Mouse (Mus musculus) ES-Bruce4 (cell line): ENCODE data around the gene Dlg1.

Experiments used
- CTCF ChIP-seq: IDR thresholded peaks from one replicate; pipeline ENCODE4 v1.8.1; 2011; ENCODE audit warnings: low read depth, low read length
- EP300 ChIP-seq: IDR thresholded peaks from 2 replicates; pipeline ENCODE4 v1.6.1; 2011; ENCODE audit warnings: low read depth, low read length; ENCODE audit not compliant: insufficient read depth
- POLR2A ChIP-seq: IDR thresholded peaks from one replicate; pipeline ENCODE4 v1.8.1; 2011; ENCODE audit warnings: low read length; ENCODE audit not compliant: insufficient read depth

DNA sequence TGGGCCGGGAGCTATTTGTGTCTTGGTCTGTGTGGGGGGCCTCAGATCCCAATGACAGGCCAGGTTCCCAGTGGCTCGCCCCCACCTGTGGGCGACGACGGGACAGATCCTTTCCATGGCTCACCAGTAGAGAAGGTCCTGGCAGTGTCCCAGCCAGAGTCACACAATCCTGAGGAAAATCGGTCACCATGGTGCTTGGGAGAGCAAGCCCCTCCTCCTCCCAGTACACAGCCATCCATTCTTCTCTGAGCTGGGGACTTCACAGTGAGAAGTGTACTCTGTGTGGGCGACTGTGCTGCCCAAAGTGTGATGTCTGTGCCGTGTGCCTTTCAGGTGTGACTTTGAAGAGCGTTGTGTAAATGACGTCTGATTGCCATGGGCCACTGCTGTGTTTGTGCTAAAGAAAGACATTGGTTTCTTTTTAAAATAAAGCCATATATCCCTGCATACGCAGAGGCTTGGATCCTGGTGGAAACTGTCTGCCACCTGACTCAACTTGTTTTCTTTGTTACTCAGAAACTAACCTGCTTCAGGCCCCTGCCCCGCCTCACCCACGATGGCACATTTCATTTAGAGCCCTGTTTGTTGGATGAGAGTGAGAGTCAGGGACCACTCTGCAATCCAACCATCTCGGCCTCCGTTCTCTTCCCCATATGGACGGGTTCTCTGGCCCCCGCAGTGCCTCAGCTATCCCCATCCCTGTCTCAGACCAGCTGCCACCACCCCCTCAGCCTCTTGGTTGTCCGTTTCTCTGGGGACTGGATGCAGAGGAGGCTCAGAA lies 235.5 kb downstream of the Dlg1 start:
- TF ChIP-seq CTCF (no peak), EP300 (no peak), POLR2A (no peak)
